In genomic region chr19:25132322-25132721, GRCm38 (mm10) we compare ENCODE assay signal across 9 mouse cellular contexts.
DNase-seq lines count a peak whose midpoint lies in the region; ATAC-seq and TF ChIP-seq lines count a peak whose summit lies in the region.
"Had no signal": no experiment of that assay in that cellular context is flagged by ENCODE, and none has a peak within 500 bp of the region (broad histone marks: within the 10 kb centered on the region; RNA-seq: fewer than 3 reads in every experiment).

No protein-coding gene starts in this region.

- H3K4me2 ChIP-seq in lung, embryonic 14.5 days = no peak overlapping the region

- no peaks in the 10 kb centered on the region for H3K36me3 ChIP-seq in lung, embryonic 14.5 days (ENCODE audit: insufficient read depth)
- no peaks in the 10 kb centered on the region for H3K36me3 ChIP-seq in midbrain, embryonic 10.5 days

- intact Hi-C loops in gastrocnemius, adult 2 months (cut with DNase I) = loop anchor here (1.0 to 10.0 kb wide), 3 partner anchors 168 to 320 kb away; partner anchors contain the start of gene Cbwd1
- intact Hi-C loops in gastrocnemius, postnatal 14 days (cut with DNase I; ENCODE audit: low total_unique reads) = loop anchor here (2.0 to 10.0 kb wide), 3 partner anchors 102 to 312 kb away; partner anchors contain the start of gene Kank1

- H3K4me3 ChIP-seq in gastrocnemius, adult 2 months = no peak overlapping the region
- no peak overlapping the region for H3K4me3 ChIP-seq in lung, embryonic 14.5 days (ENCODE audit: low read depth, low read length)
- no peak overlapping the region for H3K4me3 ChIP-seq in lung, adult 2 months (replicated peaks; ENCODE audit: extremely low read depth, low read depth, low read length)
- no peak overlapping the region for H3K4me3 ChIP-seq in midbrain, embryonic 10.5 days

- no peaks in the 10 kb centered on the region for H3K4me1 ChIP-seq in lung, embryonic 14.5 days (ENCODE audit: insufficient read depth)
- no peaks in the 10 kb centered on the region for H3K4me1 ChIP-seq in lung, adult 2 months (ENCODE audit: control insufficient read depth, insufficient read depth, low read length)
- H3K4me1 ChIP-seq in midbrain, embryonic 10.5 days = no peaks in the 10 kb centered on the region

- TF ChIP-seq CTCF in gastrocnemius, adult 2 months (IDR thresholded peaks at IDR 0.05) = peak; percentile 72
- TF ChIP-seq CTCF in lung, embryonic 14.5 days (IDR thresholded peaks at IDR 0.05; ENCODE audit: low read depth) = peak; percentile 68
- TF ChIP-seq CTCF in lung, adult 2 months (IDR thresholded peaks at IDR 0.05; ENCODE audit: insufficient read depth, low read length) = no peak

- no peaks in the 10 kb centered on the region for H3K9me3 ChIP-seq in lung, embryonic 14.5 days (ENCODE audit: low read depth, low read length)
- H3K9me3 ChIP-seq in midbrain, embryonic 10.5 days (replicated peaks) = no peaks in the 10 kb centered on the region

- H3K27ac ChIP-seq in gastrocnemius, adult 2 months = no peak overlapping the region
- H3K27ac ChIP-seq in lung, embryonic 14.5 days (ENCODE audit: low read depth) = no peak overlapping the region
- H3K27ac ChIP-seq in midbrain, embryonic 10.5 days (replicated peaks) = no peak overlapping the region
- H3K27ac ChIP-seq: macrophage had no signal

- no peak for TF ChIP-seq POLR2A in lung, adult 2 months (IDR thresholded peaks at IDR 0.05; ENCODE audit: borderline replicate concordance, extremely low read depth, low read depth, low read length)

- H3K27me3 ChIP-seq in lung, embryonic 14.5 days (ENCODE audit: insufficient read depth, low read length) = no peaks in the 10 kb centered on the region
- no peaks in the 10 kb centered on the region for H3K27me3 ChIP-seq in midbrain, embryonic 10.5 days (ENCODE audit: low read depth, poor library complexity, severe bottlenecking)

- ATAC-seq in lung, embryonic 14.5 days (ENCODE audit: insufficient read depth) = no peak

- no peak for DNase-seq in gastrocnemius, adult 2 months
- DNase-seq in gastrocnemius, postnatal 14 days = no peak
- DNase-seq in lung, embryonic 14.5 days = peak; percentile 83
- no peak for DNase-seq in lung, adult 2 months
- peak; percentile 18 for DNase-seq in c-Kit-positive CD71-positive TER-119-positive erythroid progenitor cells, embryonic 14.5 days (ENCODE audit: low spot score)
- peak; percentile 54 for DNase-seq in naive thymus-derived CD4-positive, alpha-beta T cell, adult 2 months (ENCODE audit: low read depth)
- DNase-seq in spleen, adult 18-20 months = no peak
- DNase-seq in midbrain, embryonic 10.5 days (ENCODE audit: low spot score) = no peak

- 7% methylated on average over 4 of the region's 4 CpGs for WGBS in lung, embryonic 14.5 days
- 8% methylated on average over 4 of the region's 4 CpGs for WGBS in lung, adult 2 months
- 15% methylated on average over 4 of the region's 4 CpGs for WGBS in midbrain, embryonic 10.5 days

- no peak overlapping the region for H3K9ac ChIP-seq in lung, embryonic 14.5 days

Comparison
In these comparisons a context has a peak if more than half of its experiments do, and no peak if none do; other contexts are left out.
1. DNase-seq: peak in lung, embryonic 14.5 days (single experiment), c-Kit-positive CD71-positive TER-119-positive erythroid progenitor cells, embryonic 14.5 days (single experiment) and naive thymus-derived CD4-positive, alpha-beta T cell, adult 2 months (single experiment); none in gastrocnemius, adult 2 months (single experiment), gastrocnemius, postnatal 14 days (single experiment), lung, adult 2 months (single experiment), spleen, adult 18-20 months (0 of 2) and midbrain, embryonic 10.5 days (single experiment).